Mouse (Mus musculus): ENCODE results near the gene Grap. TPM values are rescaled to one million over a fixed set of nuclear protein-coding genes. Genes with fewer than 3 reads are reported as not detected.
A peak's percentile ranks its signal among the peaks of the same experiment; 100 is the strongest.
"Not testable (repeated sequence)": the region's sequence is repeated elsewhere in the genome, so short reads cannot be mapped to it uniquely, and the experiment has no call there.

Gene Grap
- polyA plus RNA-seq, 1 experiment from 2014 or later, result 9.3 TPM

DNA sequence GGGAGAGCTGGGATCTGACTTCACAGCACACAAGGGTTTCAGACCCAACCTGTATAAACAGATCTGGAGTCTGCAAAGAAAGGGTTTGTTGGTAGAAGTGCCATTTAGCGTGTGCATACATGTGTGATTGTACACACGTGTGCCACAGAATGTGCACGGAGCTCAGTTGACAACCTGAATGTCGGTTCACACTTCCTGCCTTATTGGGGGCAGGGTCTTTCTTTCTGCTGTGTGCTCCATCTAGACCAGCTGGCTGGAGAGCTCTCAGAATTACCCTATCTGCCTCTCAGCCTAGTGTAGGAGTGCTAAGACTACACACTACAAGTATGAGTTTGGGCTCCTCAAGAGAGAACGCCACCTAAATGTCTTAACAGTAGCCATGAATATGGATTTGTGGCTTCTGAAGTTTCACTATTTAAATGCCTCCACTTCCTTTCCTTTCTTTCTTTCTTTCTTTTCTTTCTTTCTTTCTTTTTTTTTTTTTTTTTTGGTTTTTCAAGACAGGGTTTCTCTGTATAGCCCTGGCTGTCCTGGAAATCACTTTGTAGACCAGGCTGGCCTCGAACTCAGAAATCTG is 13.4 kb upstream of the Grap start:
- no peak overlapping the region for H3K9ac ChIP-seq
- H3K4me1 ChIP-seq (replicated peaks), result peaks cover 6% of the 10 kb centered on the region
- no peaks in the 10 kb centered on the region for H3K9me3 ChIP-seq (replicated peaks)
- 85% methylated on average over 6 of the region's 6 CpGs for WGBS
- H3K4me2 ChIP-seq, result no peak overlapping the region
- H3K36me3 ChIP-seq, result no peaks in the 10 kb centered on the region
- no peaks in the 10 kb centered on the region for H3K27me3 ChIP-seq
- H3K4me3 ChIP-seq, result no peak overlapping the region
- ATAC-seq (replicated peaks; ENCODE audit: insufficient number of reproducible peaks, insufficient read depth, low FRiP score, low read depth), result no peak
- no peak overlapping the region for H3K27ac ChIP-seq

DNA sequence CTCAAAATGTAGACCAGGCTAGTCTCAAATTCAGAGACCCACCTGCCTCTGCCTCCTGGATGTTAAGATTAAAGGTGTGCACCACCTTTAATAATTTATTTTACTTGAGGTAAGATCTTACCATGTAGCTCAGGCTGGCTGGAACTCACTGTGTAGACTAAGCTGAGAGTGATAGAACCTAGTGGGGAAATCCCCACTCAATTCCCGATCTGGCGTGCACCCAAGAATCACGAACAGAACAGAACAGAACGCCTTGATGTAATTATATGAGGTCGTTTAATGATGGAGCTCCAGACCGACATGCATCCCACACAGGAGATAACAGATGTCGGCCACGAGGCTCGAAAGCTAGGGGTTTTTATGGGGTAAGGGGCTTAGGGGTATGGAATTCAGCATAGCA is 12.5 kb upstream of the Grap start:
- not testable (repeated sequence) for ATAC-seq (replicated peaks; ENCODE audit: insufficient number of reproducible peaks, insufficient read depth, low FRiP score, low read depth); H3K9ac ChIP-seq
- 47% methylated on average over 9 of the region's 9 CpGs for WGBS

DNA sequence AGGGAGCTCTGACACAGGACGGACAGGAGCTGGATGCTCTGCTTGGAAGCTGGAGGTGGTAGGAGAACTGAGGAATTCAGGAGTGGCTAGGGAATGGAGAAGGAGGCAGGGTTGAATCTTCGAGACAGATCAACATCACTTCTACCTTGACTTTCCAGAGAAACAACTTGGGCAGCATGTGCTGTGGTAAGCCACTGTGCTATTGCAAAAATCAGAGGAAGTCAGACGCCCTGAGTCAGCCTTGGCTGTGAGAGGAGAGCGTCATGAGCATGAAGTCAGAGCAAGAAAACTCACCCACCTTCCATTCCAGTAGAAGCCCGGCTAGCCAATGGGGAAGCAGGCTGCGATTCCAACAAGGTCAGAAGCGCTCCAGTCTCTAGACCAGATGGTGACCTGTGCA is 11.0 kb upstream of the Grap start:
- 75% methylated on average over 7 of the region's 7 CpGs for WGBS
- no peak overlapping the region for H3K4me2 ChIP-seq
- H3K27me3 ChIP-seq, result no peaks in the 10 kb centered on the region
- H3K36me3 ChIP-seq, result no peaks in the 10 kb centered on the region
- no peaks in the 10 kb centered on the region for H3K9me3 ChIP-seq (replicated peaks)
- H3K27ac ChIP-seq, result no peak overlapping the region
- H3K4me1 ChIP-seq (replicated peaks), result peaks cover 6% of the 10 kb centered on the region
- no peak overlapping the region for H3K4me3 ChIP-seq
- ATAC-seq (replicated peaks; ENCODE audit: insufficient number of reproducible peaks, insufficient read depth, low FRiP score, low read depth), result no peak
- H3K9ac ChIP-seq, result no peak overlapping the region

More for the DNA sequence above, 12.5 kb upstream of the Grap start:
- H3K4me3 ChIP-seq; H3K27me3 ChIP-seq; H3K9me3 ChIP-seq (replicated peaks); H3K36me3 ChIP-seq; H3K4me2 ChIP-seq; H3K4me1 ChIP-seq (replicated peaks); H3K27ac ChIP-seq: not testable (repeated sequence)

DNA sequence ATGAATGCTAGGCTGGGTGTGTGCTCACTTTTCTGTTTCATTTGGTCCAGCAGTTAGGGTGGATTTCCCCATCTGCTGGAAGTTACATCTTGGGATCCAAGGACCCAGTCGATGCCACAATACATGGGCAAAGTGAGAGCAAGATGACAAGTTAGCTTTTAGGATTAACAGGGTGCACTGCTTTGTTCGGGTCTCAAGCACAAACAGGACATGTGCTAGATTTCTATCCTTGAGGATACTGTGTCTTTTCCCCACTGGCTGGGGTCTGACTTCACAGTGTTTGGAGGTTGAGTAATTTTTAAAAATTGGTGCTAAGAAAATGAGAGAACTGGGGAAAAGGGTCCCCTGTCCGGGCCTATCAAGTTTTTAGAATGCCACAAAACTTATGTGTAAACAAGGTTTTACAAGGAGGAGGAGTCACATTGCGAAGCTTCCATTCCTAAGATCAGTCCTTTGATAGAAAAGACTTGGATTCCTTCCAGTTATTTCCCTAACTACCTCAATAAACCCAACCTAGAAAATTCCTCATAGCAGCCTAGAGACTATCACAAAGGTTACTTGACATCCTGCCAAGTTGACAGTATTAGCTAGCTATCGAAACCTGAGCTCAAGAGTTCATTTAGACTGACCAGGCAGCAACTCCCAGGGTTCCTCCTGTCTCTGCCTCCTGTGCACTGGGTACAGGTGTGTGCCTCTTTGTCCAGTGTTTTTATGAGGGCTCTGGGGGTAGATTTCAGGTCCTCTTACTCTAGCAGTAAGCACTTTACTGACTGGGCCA is 9.7 kb upstream of the Grap start:
- no peak overlapping the region for H3K4me3 ChIP-seq
- WGBS, result 73% methylated on average over 5 of the region's 5 CpGs
- H3K9me3 ChIP-seq (replicated peaks), result no peaks in the 10 kb centered on the region
- peaks cover 6% of the 10 kb centered on the region for H3K4me1 ChIP-seq (replicated peaks)
- no peak for ATAC-seq (replicated peaks; ENCODE audit: insufficient number of reproducible peaks, insufficient read depth, low FRiP score, low read depth)
- no peaks in the 10 kb centered on the region for H3K27me3 ChIP-seq
- no peak overlapping the region for H3K9ac ChIP-seq
- no peak overlapping the region for H3K27ac ChIP-seq
- no peaks in the 10 kb centered on the region for H3K36me3 ChIP-seq
- H3K4me2 ChIP-seq, result no peak overlapping the region

DNA sequence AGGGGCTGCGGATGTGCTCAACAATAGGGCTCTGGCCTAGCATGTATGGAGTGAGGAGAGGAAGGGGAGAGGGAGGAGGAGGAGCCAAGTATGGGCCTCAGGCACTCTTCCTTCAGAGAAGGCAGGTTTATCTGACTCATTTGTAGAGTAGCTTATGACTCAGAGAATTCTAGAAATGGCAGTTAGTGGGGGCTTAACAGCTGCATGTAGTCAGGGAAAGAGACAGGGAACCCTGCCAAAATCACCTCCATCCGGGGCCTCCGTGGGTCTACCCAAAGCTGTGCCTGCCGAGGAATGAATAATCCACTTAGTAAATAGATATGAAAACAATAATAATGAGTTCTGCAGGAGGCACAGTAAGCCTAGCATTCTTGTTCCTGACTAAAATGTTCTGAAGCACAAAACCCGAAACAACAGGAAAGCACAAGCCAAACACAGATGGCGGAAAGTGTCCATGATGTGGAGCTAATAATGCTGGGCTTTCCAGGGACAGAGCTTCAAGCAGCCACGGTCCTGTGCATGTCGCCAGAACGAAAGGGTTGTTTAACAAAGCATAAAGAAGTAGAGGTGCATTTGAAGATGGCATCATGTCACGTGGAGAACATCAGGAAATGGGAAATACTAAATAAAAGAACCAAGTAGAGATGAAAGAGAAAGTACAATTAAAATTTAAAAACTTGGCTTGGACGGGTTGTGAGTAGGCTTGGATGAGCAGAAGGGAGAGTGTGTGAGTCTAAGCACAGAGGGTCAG is 8.3 kb upstream of the Grap start:
- peak; percentile 43; the same call in 1 of the 2 replicates for ATAC-seq (replicated peaks; ENCODE audit: insufficient number of reproducible peaks, insufficient read depth, low FRiP score, low read depth)

DNA sequence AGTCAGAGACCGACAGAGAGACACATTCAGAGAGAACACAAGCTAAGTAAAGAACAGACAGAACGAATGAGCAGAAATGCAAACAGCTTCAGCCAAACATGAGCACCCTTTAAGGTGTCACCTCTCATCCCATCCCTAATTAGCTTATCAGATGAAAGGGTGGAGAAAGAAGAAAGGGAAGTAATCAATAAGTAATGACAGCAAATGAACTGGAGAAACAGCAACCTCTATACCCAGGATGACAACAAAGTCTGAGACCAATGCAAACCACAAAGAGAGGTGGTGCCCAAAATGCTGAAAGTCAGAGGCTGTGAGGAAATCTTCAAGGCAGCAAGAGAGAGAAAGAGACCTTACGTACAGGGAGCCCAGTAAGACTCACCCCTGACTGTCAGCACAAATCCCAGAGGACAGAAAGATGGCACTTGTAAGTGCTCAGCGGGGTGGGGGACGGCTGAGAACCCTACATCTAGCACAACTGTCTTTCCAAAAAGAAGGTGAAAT is 7.7 kb upstream of the Grap start:
- H3K4me1 ChIP-seq (replicated peaks), result peaks cover 6% of the 10 kb centered on the region
- WGBS, result 73% methylated on average over 5 of the region's 5 CpGs
- H3K4me2 ChIP-seq, result no peak overlapping the region
- no peaks in the 10 kb centered on the region for H3K27me3 ChIP-seq
- no peak overlapping the region for H3K4me3 ChIP-seq
- H3K9me3 ChIP-seq (replicated peaks), result no peaks in the 10 kb centered on the region
- no peaks in the 10 kb centered on the region for H3K36me3 ChIP-seq
- no peak overlapping the region for H3K27ac ChIP-seq
- no peak for ATAC-seq (replicated peaks; ENCODE audit: insufficient number of reproducible peaks, insufficient read depth, low FRiP score, low read depth)
- no peak overlapping the region for H3K9ac ChIP-seq

More for the DNA sequence above, 8.3 kb upstream of the Grap start:
- Histone ChIP-seq H3K9me3 (replicated peaks) (no peaks in the 10 kb centered on the region), H3K4me1 (replicated peaks) (peaks cover 6% of the 10 kb centered on the region), H3K36me3 (no peaks in the 10 kb centered on the region), H3K27me3 (no peaks in the 10 kb centered on the region), H3K27ac (peak overlapping the region; percentile 54), H3K9ac (no peak overlapping the region), H3K4me2 (no peak overlapping the region), H3K4me3 (no peak overlapping the region)
- WGBS, result 56% methylated on average over 11 of the region's 11 CpGs

DNA sequence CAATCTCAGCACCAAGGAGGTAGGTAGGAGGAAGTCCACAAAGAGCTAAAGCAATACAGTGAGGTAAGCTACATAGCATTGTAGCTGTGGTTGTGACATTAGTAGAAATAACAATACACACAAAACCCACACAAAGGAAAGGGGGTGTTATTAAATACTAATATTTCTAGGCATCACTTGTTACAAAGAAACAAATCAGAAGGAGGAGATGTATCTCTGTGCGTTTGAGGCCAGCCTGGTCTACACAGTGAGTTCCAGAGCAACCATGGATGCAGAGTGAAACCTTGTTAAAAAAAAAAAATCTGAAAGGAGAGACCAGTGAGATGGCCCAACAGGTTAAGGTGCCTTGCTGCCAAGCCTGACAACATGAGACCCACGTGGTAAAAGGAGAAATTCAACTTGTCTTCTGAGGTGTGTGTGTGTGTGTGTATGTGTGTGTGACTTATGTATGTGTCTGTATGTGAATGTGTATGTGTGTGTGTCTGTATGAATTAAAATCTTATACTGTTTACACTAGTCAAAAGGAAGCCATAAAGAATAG is 6.5 kb upstream of the Grap start:
- Histone ChIP-seq H3K27me3 (no peaks in the 10 kb centered on the region), H3K9ac (no peak overlapping the region), H3K4me2 (no peak overlapping the region), H3K36me3 (no peaks in the 10 kb centered on the region), H3K4me3 (no peak overlapping the region), H3K9me3 (replicated peaks) (no peaks in the 10 kb centered on the region), H3K4me1 (replicated peaks) (peaks cover 6% of the 10 kb centered on the region), H3K27ac (no peak overlapping the region)
- 59% methylated on average over 2 of the region's 2 CpGs for WGBS
- no peak for ATAC-seq (replicated peaks; ENCODE audit: insufficient number of reproducible peaks, insufficient read depth, low FRiP score, low read depth)

DNA sequence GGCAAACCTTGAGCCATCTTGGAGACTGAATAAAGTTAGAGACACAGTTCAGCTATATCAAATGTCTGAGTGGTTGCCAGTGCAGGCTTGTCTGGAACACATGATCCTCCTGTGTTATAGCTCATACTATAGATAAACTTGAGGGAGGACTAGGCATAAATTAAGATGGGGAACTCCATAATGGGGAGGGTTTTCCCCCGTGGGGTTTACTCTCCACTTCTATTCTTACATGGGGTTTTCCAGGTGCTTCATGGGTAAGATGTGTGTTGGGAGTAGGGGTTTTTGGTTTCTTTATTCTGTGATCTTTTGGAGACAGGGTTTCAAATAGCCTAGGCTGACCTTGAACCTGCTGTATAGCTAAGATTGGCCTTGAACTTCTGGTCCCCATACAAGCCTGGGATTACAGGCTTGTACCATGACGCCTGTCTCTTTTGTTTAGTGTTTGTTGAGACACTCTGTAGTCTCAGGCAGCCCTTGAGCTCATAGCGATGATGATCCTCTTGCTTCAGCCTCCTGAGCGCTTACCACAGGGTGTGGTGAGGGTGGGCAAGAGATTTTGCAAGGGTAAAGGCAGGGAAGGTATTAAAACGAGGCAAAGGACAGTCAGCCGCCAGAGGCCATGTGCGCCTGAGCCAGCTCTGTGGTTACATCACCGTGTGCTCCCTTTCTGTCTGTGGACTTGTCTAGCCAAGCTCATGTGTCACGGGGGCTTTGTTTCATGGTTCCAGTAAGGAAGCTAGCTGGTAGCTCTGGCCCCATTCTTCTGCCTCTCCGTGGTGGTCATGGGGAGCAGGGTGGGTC is 5.8 kb upstream of the Grap start:
- no peak for ATAC-seq (replicated peaks; ENCODE audit: insufficient number of reproducible peaks, insufficient read depth, low FRiP score, low read depth)
- H3K36me3 ChIP-seq, result no peaks in the 10 kb centered on the region
- WGBS, result 64% methylated on average over 10 of the region's 10 CpGs
- H3K27me3 ChIP-seq, result no peaks in the 10 kb centered on the region
- H3K4me3 ChIP-seq, result no peak overlapping the region
- H3K4me1 ChIP-seq (replicated peaks), result peaks cover 6% of the 10 kb centered on the region
- H3K9ac ChIP-seq, result no peak overlapping the region
- no peaks in the 10 kb centered on the region for H3K9me3 ChIP-seq (replicated peaks)
- H3K27ac ChIP-seq, result no peak overlapping the region
- no peak overlapping the region for H3K4me2 ChIP-seq

DNA sequence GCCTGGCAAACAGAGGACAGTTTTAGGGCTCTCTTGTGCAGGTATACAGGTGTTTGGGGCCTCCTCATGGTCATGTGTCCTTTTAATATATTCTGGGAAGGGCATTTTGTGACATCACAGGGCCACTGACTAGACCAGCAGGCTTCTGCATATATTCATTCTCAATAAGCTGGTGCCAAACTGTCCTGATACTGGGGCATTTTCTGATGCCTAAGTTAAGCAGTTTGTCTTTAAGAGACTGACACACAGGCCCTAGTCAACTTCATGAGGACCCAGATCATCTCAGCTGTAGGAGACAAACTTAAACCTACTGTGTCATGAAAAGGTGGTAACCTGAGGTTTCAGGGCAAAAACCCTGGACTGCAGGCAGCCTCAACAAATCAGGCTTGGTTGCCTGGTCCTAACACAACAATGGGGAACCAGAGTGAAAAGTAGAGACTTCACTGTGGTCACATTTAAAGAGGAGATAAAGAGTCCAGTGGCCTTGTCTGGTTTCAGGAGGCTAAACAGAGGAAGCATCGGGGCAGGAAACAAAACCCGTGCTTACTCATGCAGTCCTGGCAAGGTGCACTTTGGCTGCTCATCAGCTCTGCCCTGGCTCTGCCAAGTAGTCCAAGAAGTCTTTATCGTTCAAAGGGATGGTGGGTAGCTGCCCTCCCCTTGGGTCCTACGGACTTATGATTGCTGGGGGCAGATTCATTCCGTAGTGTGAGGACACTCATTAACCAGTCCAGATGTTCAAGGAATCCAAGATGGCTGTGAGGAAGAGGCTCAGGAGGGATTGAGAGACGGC is 4.9 kb upstream of the Grap start:
- Histone ChIP-seq H3K4me1 (replicated peaks) (peaks cover 6% of the 10 kb centered on the region), H3K4me2 (no peak overlapping the region), H3K36me3 (no peaks in the 10 kb centered on the region), H3K9me3 (replicated peaks) (no peaks in the 10 kb centered on the region), H3K27ac (no peak overlapping the region), H3K9ac (no peak overlapping the region), H3K27me3 (no peaks in the 10 kb centered on the region), H3K4me3 (no peak overlapping the region)
- 64% methylated on average over 6 of the region's 6 CpGs for WGBS
- ATAC-seq (replicated peaks; ENCODE audit: insufficient number of reproducible peaks, insufficient read depth, low FRiP score, low read depth), result no peak

DNA sequence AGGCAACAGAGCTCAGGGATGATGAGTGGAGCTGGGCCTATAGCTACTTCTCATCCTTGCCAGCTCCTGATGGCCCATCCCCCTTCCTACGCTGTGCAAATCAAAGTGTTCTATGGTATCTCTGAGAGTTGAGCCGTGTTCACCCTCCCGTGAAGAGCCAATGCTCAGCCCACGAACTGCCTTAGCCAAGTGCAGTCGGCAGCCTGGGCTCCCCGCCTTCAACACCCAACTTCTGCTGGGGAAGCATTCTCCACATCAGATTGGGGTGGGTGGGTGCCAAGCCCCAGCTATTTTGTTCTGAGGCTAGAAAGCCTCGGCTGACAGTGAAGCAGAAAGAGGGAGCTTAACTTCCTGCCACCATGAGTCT is 4.3 kb upstream of the Grap start:
- Histone ChIP-seq H3K27ac (no peak overlapping the region), H3K4me3 (no peak overlapping the region), H3K9me3 (replicated peaks) (no peaks in the 10 kb centered on the region), H3K4me2 (no peak overlapping the region), H3K36me3 (no peaks in the 10 kb centered on the region), H3K27me3 (no peaks in the 10 kb centered on the region), H3K4me1 (replicated peaks) (peaks cover 6% of the 10 kb centered on the region), H3K9ac (no peak overlapping the region)
- ATAC-seq (replicated peaks; ENCODE audit: insufficient number of reproducible peaks, insufficient read depth, low FRiP score, low read depth), result no peak
- 67% methylated on average over 7 of the region's 7 CpGs for WGBS
